ENCODE assay signal across 8 mouse cellular contexts in genomic region chr13:67813710-67814660, GRCm38 (mm10). TPM values are rescaled to one million over a fixed set of nuclear protein-coding genes. Genes with fewer than 3 reads are reported as not detected.
DNase-seq lines count a peak whose midpoint lies in the region; ATAC-seq and TF ChIP-seq lines count a peak whose summit lies in the region.

TSS of gene Zfp273 (plus strand) at chr13:67813740.

- no peaks in the 10 kb centered on the region; the same call in 1 of the 2 replicates for H3K4me1 ChIP-seq in cerebellum, adult 2 months (ENCODE audit: control insufficient read depth, insufficient read depth, low read length)
- no peaks in the 10 kb centered on the region for H3K4me1 ChIP-seq in lung, embryonic 16.5 days (replicated peaks; ENCODE audit: control insufficient read depth, insufficient read depth, low read length)

- H3K9ac ChIP-seq in lung, embryonic 16.5 days (ENCODE audit: low read length): peak within 1 kb of the TSS; percentile 79

- peak; percentile 97 for ATAC-seq in hematopoietic stem cell, adult 5-6 weeks (replicated peaks in 1 of 2; ENCODE audit: insufficient read depth in 1 of 2, low FRiP score in 2 of 2, low TSS enrichment in 1 of 2, low read depth in 1 of 2, poor library complexity in 2 of 2, severe bottlenecking in 2 of 2)
- ATAC-seq in lung, embryonic 16.5 days (ENCODE audit: low read depth): peak; percentile 97

- no peak for TF ChIP-seq CTCF in cerebellum, adult 2 months (IDR thresholded peaks at IDR 0.05; ENCODE audit: borderline replicate concordance, insufficient read depth, low read depth, low read length)

- H3K36me3 ChIP-seq in lung, embryonic 16.5 days (ENCODE audit: control insufficient read depth, insufficient read depth, low read length): peaks cover 2% of the 10 kb centered on the region; the same call in 1 of the 2 replicates

- H3K4me2 ChIP-seq in lung, embryonic 16.5 days (ENCODE audit: low read depth, low read length): peak within 1 kb of the TSS; percentile 88

- DNase-seq in MEL-GATA-1-ER (ENCODE audit: extremely low read depth, low read depth): peak; percentile 77
- peak; percentile 88 for DNase-seq in cerebellum, adult 2 months
- peak; percentile 77 for DNase-seq in forelimb bud, embryonic 11.5 days (ENCODE audit: low read depth, low spot score)
- peak; percentile 81 for DNase-seq in layer of hippocampus, adult 9-10 months (ENCODE audit: low spot score)
- peak; percentile 73 for DNase-seq in ovary, postnatal 10 days (ENCODE audit: low spot score)
- peak; percentile 57 to 68 for DNase-seq in thymus, postnatal 10 days (ENCODE audit: low spot score in 2 of 2)

- peak within 1 kb of the TSS; percentile 85 for H3K27ac ChIP-seq in cerebellum, adult 2 months (ENCODE audit: insufficient read depth, low read length)
- peak within 1 kb of the TSS; percentile 90 for H3K27ac ChIP-seq in lung, embryonic 16.5 days (ENCODE audit: low read length)

- H3K27me3 ChIP-seq in cerebellum, adult 2 months (ENCODE audit: control insufficient read depth, insufficient read depth, low read length): no peaks in the 10 kb centered on the region
- no peaks in the 10 kb centered on the region for H3K27me3 ChIP-seq in lung, embryonic 16.5 days (ENCODE audit: control insufficient read depth, insufficient read depth, low read depth, low read length)

- no peaks in the 10 kb centered on the region; the same call in 1 of the 2 replicates for H3K9me3 ChIP-seq in lung, embryonic 16.5 days (ENCODE audit: control insufficient read depth, low read length)

- H3K4me3 ChIP-seq in cerebellum, adult 2 months (replicated peaks; ENCODE audit: insufficient read depth, low read depth, low read length): peak within 1 kb of the TSS; percentile 96
- peak within 1 kb of the TSS; percentile 79 for H3K4me3 ChIP-seq in lung, embryonic 16.5 days (ENCODE audit: low read length)

- peak; percentile 32; the same call in 1 of the 2 replicates for TF ChIP-seq POLR2A in cerebellum, adult 2 months (IDR thresholded peaks at IDR 0.05; ENCODE audit: borderline replicate concordance, insufficient read depth, low read length)

- 2% methylated on average over 31 of the region's 31 CpGs for WGBS in cerebellum, adult 2 months
- WGBS in lung, embryonic 16.5 days: 3% methylated on average over 31 of the region's 31 CpGs

RNA-seq across cellular contexts. Expression of gene Zfp273, which starts in this region (rescaled TPM):
- polyA plus RNA-seq in cerebellum, adult 2 months (2012; rRNA removed): 5.4 and 6.0 TPM in 2 replicates
- 9.3 and 12.4 TPM in 2 replicates for total RNA-seq in hematopoietic stem cell, adult 5-6 weeks (2017)
- 8.0 and 8.6 TPM in 2 replicates for polyA plus RNA-seq in lung, embryonic 16.5 days (2015; fragmentation: Nextera tagmentation; extraction: Ambion mirVana)

Comparison
In these comparisons a context has a peak if more than half of its experiments do, and no peak if none do; other contexts are left out.
1. Peak in every context shown above with its lines: DNase-seq, ATAC-seq, H3K4me3 ChIP-seq and H3K27ac ChIP-seq.